Mouse (Mus musculus) cerebellum, postnatal 4 days (tissue): ENCODE measurements around the gene Ulk2.
"Not testable (repeated sequence)": the region's sequence is repeated elsewhere in the genome, so short reads cannot be mapped to it uniquely, and the experiment has no call there.

ENCODE experiments used
- DNase-seq, 2 experiments: peaks; one replicate each; pipeline ENCODE4 v3.0.0; 2022; ENCODE audit warnings: low spot score in 2 of 2, mixed read lengths in 1 of 2

Ulk2 gene

DNA sequence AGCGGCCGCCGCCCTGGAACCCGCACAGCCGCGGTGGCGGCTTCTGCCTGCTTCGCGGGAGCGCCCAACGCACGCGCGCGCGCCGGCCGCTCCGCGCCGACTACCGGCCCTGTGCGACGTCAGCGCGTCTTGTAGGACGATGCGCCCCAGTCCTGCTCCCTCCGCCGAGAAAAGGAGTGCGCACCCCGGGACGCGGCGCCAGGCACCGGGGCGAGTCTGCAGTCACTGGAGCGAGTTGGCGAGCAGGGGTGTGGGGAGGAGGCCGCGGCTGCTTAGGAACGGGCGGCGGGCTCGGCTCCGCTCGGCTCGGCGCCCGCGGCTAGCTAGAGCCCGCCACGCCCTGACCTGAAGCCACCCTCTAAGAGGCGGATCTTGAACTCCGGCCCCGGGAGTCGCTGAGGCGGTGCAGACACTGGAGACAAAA lies at the start of gene Ulk2:
Ulk2 (minus strand) TSS at position 86 of the 424 bp plus-strand sequence.
- DNase-seq = peak; percentile 68 to 92

DNA sequence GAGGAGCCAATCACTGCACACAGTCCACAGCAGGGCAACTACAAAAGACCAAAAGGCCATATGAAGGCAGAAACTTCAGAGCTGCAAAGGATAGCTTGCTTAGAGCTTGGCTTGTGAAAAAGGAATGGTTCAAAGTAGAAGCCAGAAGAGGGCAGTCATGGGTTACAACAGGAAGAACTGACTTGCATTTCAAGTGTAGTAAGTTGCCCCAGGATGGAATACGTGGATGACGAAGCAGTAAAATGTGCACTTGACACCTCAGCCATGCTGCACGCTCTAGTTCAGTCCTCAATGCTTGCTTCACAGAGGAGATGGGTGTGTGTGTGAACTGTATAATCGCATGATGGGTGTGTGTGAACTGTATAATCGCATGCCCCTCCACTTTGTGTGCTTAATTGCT lies 27.3 kb upstream of the Ulk2 start:
- DNase-seq = no peak

DNA sequence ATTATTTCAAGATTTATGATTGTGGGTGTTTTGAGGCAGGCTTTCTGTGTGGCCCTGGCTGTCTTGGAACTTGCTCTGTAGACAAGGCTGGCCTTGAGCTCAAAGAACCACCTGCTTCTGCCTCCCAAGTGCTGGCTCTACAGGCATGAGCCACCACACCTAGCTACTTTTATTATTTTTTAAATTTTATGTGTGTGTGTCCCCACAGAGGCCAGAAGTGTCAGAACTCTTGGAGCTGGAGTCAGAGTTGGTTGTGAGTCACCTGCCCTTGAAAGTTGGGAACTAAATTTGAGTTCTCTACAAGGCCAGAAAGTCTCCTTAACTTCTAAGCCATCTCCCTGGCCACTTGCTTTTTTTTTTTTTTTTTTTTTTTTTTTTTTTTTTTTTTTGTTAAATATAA lies 25.0 kb upstream of the Ulk2 start:
- DNase-seq = no peak

DNA sequence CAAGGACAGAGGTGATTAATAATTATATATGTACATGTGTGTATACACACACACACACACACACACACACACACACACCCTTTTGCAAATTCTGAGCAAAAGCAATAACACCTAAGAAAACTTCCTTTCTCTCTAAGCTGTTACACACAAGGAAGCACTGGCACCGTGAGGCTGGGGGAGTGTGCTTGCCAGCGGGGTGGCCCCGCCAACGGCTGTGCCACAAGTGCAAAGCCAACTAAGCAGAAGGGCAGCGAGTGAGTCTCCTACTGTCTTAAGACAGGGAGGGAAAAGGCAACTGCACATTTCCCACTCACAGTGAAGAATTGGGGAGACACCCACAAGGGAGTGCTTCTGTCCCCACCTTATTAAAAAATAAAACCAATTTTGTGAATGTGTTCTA lies 17.0 kb upstream of the Ulk2 start:
- DNase-seq = no peak

DNA sequence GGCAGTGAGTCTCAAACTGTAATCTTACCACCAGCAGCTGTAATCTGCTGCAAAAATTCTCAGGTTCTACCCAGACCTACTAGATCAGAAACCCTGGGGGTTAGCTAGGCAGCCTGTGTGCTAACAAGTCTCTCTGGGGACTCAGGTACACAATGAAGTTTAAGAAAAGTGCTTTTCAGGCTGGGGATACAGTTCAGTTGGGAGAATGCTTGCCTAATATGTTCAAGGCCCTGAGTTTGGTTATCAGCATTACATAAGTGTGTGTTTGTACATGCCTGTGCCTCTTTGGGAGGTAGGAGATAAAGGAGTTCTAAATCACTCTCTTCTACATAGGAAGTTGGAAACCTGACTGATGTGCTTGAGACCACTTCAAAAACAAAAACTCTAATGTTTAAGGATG lies 12.0 kb upstream of the Ulk2 start:
- DNase-seq = no peak

DNA sequence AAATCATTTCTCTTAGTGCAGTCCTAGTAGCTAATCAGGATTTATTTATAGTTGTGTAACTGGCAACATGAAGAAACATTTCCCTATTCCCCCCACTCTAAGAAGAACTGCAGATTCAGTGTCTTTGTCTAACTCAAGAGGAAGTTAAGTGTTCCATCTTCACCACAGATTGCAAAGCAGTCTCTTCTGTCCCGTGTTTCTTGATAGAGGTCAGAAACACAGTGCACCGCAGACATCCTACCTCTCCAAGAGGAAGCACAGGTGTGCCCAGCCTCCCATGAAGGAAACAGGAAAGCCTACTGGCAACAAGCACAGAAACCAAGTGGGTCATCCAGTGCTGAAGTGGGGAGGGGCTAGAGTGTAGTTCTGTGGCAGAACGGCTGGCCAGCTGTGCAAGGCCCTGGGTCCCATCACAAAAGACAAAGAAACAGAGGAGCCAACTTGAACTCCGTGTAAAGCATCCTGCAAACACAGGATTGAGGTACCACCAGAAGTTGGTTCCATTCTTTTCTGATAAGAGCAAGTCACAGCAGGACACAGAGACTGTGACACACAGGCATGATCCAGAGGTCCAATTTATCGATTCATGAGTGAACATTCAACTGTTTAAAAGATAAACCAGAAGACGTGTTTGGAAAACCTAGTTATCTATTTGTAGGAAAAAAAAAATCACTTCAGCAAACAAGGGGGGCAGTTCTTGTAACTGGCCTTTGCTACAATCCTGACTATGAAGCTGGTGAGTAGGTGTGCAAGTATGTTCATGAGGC lies 7.1 kb upstream of the Ulk2 start:
- DNase-seq = no peak

DNA sequence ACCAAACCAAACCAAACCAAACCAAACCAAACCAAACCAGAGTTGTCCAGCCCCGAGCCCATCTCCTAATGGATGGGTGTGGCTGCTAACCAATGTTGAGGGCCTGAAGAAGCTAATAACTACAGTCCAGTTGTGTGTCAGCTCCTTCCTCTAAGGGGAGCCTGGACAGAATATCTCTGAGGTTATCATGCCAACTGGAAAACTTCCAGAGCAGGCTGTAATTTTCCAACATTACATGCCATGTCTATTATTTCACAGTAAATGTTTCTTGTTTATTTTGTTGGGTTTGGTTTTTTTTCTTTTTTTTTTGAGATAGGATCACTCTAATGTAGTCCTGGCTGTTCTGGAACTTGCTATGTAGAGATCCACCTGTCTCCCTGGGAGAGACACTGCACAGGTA lies 4.4 kb upstream of the Ulk2 start:
- DNase-seq = no peak

DNA sequence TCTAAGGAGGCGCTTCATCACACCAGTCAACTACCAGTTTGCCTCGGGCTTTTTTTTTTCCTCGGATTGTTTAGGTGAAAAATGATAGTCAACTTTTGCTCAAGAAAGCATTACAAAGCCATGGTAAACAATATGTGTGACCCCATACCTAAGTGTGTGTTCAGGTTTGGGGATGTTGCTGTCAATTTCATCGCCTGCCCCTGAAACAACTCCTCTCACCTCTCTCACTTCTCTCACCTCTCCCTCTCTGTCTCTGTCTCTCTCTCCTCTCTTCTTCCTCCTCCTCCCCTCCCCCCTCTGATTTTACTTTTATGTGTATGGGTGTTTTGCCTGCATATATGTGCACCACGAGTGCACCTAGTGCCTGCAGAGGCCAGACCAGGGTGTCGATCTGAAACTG lies 666 bp upstream of the Ulk2 start:
- no peak for DNase-seq

DNA sequence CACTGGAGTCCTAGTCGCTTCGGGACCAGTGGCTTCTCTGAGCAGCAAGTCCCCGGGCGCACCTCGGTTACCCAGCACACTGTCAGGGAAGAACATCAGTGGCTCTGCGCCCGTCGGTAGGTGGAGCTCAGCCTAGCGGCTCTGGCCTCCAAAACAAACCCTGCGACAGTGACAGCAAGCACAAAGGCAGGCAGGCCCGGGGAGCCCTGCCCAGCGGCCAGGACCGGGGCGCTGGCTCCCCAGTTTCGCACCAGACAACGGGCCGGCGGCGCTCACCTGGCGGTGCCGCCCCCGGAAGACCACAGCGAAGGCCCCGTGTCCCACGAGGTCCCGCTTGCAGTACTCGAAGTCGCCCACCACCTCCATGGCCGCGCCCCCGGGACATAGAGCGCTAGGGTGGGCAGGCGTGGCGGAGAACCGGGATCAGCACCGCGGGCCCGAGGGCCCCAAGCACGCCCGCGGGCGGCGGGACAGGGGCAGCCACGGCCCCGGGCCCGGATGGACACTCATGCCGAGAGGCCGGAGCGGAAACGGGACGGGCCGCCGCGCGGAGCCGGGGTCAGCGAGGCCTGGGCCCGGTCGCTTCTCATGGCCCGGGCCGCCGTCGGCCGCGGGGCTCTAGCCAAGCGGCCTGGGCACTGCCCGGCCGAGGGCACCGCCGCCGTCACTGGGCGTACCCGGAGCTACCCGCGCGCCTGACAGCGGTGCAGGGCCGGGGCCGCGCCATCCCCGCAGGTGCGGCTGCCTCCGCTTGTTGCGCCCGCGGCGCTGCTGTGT lies 474 bp downstream of the Ulk2 start:
- peak; percentile 39 to 75 for DNase-seq

DNA sequence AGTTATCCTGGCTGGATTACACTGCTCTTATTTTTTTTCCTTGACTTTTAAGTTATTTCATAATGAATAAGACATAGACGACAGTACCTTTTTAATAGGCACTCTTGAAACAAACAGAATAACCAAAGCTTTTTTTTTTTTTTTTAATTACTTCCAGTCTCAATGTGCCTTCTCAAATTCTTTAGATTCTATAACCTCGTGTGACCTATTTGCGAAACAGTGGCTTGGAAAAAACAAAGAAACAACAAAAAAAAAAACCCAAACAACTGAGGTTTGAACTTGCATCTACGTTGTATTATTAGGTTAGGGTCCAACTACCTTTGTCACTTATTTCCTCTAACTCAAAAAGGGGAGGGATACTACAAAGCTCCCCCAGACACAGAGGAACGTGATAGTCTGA lies 1.2 kb downstream of the Ulk2 start:
- DNase-seq = no peak

DNA sequence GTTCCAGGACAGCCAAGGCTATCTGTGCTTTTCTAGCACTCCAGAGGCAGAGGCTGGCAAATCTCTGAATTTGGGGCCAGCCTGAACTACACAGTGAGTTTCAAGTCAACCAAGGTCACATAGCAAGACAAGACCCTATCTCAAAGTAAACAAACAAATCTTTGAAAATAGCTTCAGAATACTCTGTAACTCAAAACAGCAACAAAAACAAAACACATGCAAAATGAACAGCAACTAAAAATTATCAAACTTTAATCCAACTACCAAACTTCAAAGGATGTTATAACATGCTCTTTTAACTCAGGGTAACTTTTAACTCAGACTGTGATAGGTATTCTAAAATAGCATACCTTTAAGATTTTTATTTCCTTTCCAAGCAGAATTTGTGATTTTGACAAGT lies 2.0 kb downstream of the Ulk2 start:
- no peak for DNase-seq

DNA sequence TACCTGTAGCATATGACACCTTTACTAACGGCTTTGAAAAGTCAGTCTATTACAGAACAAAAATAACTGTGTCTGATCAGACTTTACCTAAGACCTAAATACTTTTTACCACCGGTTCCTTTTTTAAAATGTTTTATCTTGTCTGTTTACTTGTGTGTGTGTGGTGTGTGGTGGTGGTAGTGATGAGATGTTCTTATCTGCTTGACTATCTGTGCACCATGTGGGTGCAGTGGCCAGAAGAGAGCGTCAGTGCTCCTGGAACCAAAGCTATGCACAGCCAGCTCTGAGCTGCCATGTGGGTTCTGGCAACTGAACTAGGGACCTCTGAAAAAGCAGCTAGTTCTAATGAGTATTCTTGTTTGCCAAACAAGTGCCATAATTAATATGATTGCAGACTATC lies 3.7 kb downstream of the Ulk2 start:
- no peak for DNase-seq

DNA sequence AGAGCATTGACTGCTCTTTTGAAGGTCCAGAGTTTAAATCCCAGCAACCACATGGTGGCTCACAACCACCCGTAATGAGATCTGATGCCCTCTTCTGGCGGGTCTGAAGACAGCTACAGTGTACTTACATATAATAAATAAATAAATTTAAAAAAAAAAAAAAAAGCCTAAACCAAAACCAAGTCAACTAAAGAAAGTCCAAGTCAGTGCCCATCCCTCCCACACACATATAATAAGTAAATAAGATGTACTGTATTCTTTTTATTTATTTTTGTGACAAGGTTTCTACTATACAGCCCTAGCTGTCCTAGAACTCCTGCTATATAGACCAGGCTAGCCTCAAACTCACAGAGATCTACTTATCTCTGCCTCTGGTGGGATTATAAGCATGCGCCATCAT lies 14.2 kb downstream of the Ulk2 start:
- DNase-seq = not testable (repeated sequence)

DNA sequence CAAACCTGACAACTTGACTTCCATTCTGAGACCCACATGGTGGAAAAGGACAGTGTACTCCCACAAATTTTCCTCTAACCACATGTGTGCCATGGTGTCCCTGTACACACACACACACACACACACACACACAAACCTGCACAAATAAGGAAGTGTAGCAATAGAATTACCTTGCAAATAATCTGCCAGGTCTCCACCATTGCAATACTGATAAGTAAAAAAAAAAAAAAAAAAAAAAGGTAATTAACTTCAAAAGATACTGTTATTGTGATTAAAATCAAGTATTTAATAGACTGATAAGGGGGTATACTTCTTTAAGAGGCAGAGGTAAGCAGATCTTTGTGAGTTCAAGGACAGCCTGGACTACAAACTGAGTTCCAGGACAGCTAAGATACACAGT lies 14.9 kb downstream of the Ulk2 start:
- no peak for DNase-seq

DNA sequence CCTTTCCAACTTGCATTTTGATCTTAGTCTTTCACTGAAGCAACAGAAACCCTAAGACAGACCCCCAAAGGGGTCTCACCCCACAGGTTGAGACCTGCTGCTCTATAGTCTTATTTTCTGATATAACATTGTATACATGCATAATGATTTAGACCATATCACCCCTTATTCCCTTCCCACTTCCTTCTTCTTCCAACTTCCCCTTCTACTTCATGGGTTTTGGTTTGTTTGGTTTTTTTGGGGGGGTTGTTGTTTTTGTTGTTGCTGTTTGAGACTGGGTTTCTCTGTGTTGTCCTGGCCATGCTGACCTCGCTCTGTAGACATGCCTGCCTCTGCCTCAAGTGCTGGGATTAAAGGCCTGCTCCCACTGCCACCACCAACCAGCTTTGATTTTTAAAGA lies 15.7 kb downstream of the Ulk2 start:
- no peak for DNase-seq

DNA sequence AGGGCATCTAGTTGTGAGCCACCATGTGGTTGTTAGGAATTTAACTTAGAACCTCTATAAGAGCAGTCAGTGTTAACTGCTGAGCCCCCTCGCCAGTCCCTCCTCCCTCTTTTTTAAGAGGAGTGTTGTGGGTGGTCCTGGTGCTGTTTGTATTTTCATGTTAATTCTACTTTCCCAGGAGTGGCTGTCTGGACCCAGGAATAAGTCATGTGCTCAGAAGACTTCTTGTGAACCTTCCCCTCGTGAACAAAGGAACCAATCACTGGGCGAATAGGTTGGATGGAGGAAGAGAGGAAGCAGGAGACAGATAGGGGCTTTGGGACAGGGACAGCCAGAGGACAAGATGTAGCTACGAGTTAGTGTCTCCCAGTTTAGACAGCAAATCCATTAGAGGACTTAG lies 45.1 kb downstream of the Ulk2 start:
- no peak for DNase-seq

DNA sequence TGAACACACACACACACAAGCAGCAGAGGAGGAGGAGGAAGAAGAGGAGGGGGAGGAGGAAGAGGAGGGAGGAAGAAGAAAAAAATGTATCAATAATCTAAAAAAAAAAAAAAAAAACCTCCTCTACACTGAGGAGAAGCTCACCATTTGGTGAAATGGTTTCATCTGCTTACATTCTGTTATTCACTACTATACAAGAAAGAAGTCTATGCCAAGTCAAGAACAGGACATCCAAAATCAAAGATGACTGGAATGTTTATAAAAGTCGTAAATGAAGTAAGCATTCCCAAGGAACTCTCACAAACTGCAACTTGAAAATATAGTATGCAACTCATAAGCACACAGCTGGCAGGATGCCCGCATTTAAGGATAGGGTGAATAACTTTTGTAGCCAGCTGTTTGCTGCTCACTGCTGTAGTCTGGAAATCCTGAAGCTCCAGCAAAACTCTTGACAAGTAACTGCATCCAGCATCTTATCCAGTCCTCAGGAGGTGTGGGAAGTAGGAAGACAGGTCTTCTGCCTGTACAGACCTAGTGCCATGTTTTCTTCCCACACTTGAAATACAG lies 46.2 kb downstream of the Ulk2 start:
- DNase-seq = no peak

DNA sequence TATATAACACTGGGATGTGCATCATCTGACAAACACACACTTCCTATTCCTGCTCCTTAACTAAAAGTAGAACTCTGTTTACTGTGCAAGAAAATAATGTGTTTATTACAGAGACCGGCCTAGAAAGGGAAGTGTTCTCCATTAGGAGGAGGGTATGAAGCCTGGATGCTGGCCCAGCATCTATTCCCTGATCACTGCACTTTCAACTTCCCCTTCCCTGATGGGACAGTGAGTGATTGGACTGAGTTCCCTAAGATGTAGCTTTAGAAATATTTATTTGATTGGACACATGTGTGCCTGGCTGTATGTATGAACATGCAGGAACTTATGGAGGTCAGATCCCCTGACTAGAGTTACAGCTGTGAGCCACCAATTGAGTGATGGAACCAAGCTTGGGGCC lies 61.4 kb downstream of the Ulk2 start:
- DNase-seq = no peak

DNA sequence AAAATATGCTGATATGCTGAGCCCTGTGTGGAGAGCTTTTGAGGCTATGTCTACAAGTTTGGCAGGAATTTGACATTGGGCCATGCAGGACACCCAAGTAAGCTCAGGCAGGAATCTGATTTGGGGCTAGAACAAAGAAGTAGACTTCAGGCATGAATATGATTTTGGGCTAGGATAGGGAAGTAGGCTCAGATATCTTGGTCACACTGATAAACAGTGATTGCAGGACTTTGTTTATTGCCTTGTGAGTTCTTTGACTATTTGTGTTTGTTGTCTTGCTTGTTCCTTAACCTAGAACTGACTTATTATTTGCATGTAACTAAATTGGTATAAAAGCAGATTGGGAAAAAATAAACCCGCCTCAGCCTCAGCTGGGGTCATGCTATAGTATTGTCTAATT lies 66.3 kb downstream of the Ulk2 start:
- DNase-seq = no peak

DNA sequence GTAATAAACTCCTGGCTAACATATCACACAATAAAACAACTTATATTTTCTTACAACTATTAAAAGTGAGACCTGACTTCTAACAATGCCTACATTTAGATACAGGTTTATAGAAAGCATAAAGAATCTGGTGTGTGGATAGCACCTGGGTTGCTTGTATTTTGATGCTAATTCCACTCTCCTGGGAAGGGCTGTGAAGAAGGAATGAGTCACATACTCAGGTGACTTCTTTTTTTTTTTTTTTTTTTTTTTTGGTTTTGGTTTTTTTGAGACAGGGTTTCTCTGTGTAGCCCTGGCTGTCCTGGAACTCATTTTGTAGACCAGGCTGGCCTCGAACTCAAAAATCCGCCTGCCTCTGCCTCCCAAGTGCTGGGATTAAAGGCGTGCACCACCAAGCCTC lies 72.3 kb downstream of the Ulk2 start:
- DNase-seq = not testable (repeated sequence)

DNA sequence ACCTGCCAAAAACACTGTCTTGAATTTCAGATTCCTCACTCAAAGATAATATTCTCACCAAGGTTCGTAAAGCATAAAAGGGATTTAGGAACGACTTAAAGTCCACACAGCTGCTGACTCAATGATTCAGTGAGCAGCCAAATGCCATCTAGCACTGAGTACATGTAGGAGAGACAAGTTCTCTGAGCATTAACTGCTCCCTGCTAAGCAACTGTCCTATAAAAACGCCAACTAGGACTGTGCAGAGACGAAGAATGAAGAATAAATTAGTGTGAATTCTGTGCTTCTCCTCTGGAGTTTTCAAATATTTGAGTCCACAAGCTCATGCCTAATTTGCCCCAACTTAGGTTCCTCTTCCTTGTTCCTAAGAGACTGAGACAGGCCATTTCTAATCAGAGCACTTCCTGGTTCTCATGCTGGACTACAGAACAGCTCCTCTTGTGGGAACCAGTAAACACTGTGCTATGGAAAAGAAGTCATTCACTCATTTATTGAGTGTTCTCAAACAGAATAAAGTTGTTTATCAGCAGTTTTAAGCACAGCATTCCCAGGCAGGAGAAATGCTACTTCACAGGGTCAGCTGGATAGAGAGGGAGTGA lies 80.2 kb downstream of the Ulk2 start:
- no peak for DNase-seq

DNA sequence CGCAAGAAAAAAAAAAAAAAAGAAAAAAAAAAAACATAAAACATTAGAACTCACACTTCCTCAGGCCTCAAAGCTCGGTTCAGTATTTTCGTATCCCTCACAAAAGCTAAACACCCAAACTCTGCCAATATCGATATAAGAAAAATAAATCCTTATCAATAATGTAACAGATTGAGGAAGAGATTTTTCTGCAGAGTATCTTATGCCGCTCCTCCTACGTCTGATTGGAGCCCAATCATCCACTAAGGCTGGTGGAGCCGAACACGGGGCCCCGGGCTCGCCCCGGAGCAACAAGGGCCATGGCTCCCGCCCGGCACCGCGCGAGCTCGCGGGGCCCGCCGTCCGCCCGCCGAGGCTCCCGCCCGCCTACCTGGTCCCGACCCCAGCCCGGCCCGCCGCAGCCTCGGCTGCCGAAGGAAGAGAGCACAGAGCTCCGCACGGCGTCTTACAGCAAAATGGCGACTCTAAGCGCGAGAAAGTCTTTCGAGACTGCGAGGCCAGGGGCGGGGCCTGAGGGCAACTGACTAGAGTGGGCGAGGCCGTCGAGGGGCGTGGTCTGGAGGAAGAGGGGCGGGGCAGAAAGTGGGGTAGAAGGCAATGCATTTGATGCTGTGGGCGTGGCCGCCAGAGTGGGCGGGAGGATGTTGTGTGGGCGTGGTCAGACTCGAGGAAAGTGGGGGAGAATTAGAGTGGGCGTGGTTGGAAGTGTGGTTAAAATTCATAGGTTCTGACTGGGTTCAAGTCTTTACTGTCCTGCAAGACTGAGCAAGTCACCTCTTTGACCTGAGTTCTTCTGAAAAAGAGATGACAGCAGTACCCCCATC lies 93.1 kb downstream of the Ulk2 start, which contains the start of gene Prpsap2:
Prpsap2 (minus strand) TSS at position 505 of the 824 bp plus-strand sequence.
- DNase-seq = peak; percentile 98 to 99
